Mouse (Mus musculus): Measurements from ENCODE around the gene Naglu.

- no peak for TF ChIP-seq CTCF (conservative IDR thresholded peaks at IDR 0.05; ENCODE audit: low read length)
- no peak for TF ChIP-seq POU5F1 (IDR thresholded peaks at IDR 0.05; ENCODE audit: borderline replicate concordance, low read length)
- no peak for TF ChIP-seq NANOG (IDR thresholded peaks at IDR 0.05; ENCODE audit: borderline replicate concordance, low read length)
Measured at GRCm38 (mm10) chr11:101070987-101071386, 1.2 kb downstream of the Naglu start.

Measured in E14TG2a.4 (cell line).